Mouse (Mus musculus) hindbrain, embryonic 16.5 days (tissue): ENCODE measurements around the gene Myoz2. TPM values are rescaled to one million over a fixed set of nuclear protein-coding genes. Genes with fewer than 3 reads are reported as not detected.
A peak's percentile ranks its signal among the peaks of the same experiment; 100 is the strongest.

Experiments
- ATAC-seq: fragments of 200-750 bp; cut with Nextera tagmentation; 2 replicates; pipeline ENCODE4 v1.8.0; 2017; ENCODE audit warnings: moderate TSS enrichment, moderate library complexity
- H3K27ac ChIP-seq: fragments of 300-500 bp; sonication (generic); 2 replicates; pipeline ENCODE4 v1.5.1; 2014; ENCODE audit warnings: low read depth, mild to moderate bottlenecking, control low read depth, low read length, moderate library complexity
- H3K27me3 ChIP-seq: fragments of 300-500 bp; sonication (generic); replicated peaks from 2 replicates; pipeline ENCODE4 v1.6.1; 2014; ENCODE audit warnings: low read length; ENCODE audit not compliant: control insufficient read depth, insufficient read depth
- H3K36me3 ChIP-seq: fragments of 300-500 bp; sonication (generic); 2 replicates; pipeline ENCODE4 v1.6.1; 2014; ENCODE audit warnings: mild to moderate bottlenecking, low read length, moderate library complexity, mixed read lengths; ENCODE audit not compliant: control insufficient read depth, insufficient read depth
- H3K4me1 ChIP-seq: fragments of 300-500 bp; sonication (generic); 2 replicates; pipeline ENCODE4 v1.6.1; 2014; ENCODE audit warnings: low read depth, low read length; ENCODE audit not compliant: control insufficient read depth, insufficient read depth
- H3K4me2 ChIP-seq: fragments of 300-500 bp; sonication (generic); 2 replicates; pipeline ENCODE4 v1.6.1; 2014; ENCODE audit warnings: mild to moderate bottlenecking, low read length, control low read depth, moderate library complexity
- H3K4me3 ChIP-seq: fragments of 300-500 bp; sonication (generic); 2 replicates; pipeline ENCODE4 v1.5.1; 2014; ENCODE audit warnings: mild to moderate bottlenecking, low read length, control low read depth, moderate library complexity
- H3K9ac ChIP-seq: fragments of 300-500 bp; sonication (generic); 2 replicates; pipeline ENCODE4 v1.6.1; 2014; ENCODE audit warnings: low read depth, mild to moderate bottlenecking, control low read depth, low read length, moderate library complexity
- H3K9me3 ChIP-seq: fragments of 300-500 bp; sonication (generic); 2 replicates; pipeline ENCODE4 v1.6.1; 2014; ENCODE audit warnings: mild to moderate bottlenecking, low read length, moderate library complexity; ENCODE audit not compliant: control insufficient read depth
- WGBS: fragments of 180-500 bp; shearing (Covaris S2); extraction: QIAGEN DNeasy Blood & Tissue Kit; methylation state at CpG from one replicate; pipeline ENCODE4 v1.1.7; 2014; 5-methylcytosine and 5-hydroxymethylcytosine counted together
- polyA plus RNA-seq: library from polyadenylated mRNA; unstranded; fragments of >200 nt; fragmentation: Nextera tagmentation; extraction: Ambion mirVana; gene quantifications from 2 replicates; pipeline ENCODE4 v1.2.1, GENCODE M21; 2015

Gene Myoz2
- polyA plus RNA-seq, 1 experiment from 2014 or later = 0.13 TPM

DNA sequence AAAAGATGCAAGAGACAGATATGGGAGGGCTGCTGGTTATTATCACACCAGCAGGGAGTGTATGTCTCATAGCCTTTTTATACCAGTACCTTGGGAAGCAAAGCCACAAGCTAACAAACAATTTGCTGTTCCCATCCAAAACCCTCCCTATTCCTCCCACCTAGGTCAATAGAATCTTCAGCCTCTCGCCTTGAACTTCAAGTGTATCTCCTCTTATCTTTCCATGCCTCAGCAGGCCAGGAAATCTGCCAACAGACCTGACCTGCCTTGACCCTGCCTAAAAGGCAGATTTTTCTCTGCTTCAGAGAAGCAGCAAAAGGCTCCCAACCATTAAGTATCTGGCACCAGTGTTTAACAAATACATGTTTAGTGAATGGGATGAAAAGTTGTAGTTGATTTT, 48.4 kb downstream of the Myoz2 start:
- H3K4me1 ChIP-seq = 0 out of 2 replicates have a peak, but pooled peaks cover 2% of the 10 kb centered on the region
- no peak overlapping the region for H3K4me2 ChIP-seq
- 70% methylated on average over 1 of the region's 1 CpGs for WGBS
- H3K9me3 ChIP-seq = no peaks in the 10 kb centered on the region
- H3K9ac ChIP-seq = no peak overlapping the region
- H3K36me3 ChIP-seq = no peaks in the 10 kb centered on the region
- no peak overlapping the region for H3K27ac ChIP-seq
- no peak overlapping the region for H3K4me3 ChIP-seq
- no peak for ATAC-seq
- H3K27me3 ChIP-seq = no peaks in the 10 kb centered on the region

GRCm38 (mm10) chr3:122985183-122985944, 49.5 kb downstream of the Myoz2 start:
- H3K36me3 ChIP-seq = no peaks in the 10 kb centered on the region
- H3K4me2 ChIP-seq = peak overlapping the region; percentile 55
- no peak for ATAC-seq
- no peaks in the 10 kb centered on the region for H3K27me3 ChIP-seq
- peak overlapping the region; percentile 95 for H3K9ac ChIP-seq
- H3K27ac ChIP-seq = peak overlapping the region; percentile 96; the same call in 1 of the 2 replicates
- H3K9me3 ChIP-seq = no peaks in the 10 kb centered on the region
- H3K4me1 ChIP-seq = 0 out of 2 replicates have a peak, but pooled peaks cover 2% of the 10 kb centered on the region
- peak overlapping the region; percentile 93 for H3K4me3 ChIP-seq
- WGBS = 14% methylated on average over 13 of the region's 13 CpGs

- Histone ChIP-seq H3K27me3 (no peaks in the 10 kb centered on the region), H3K4me3 (peak within 1 kb of the TSS; percentile 93), H3K9me3 (no peaks in the 10 kb centered on the region), H3K4me1 (0 out of 2 replicates have a peak, but pooled peaks cover 2% of the 10 kb centered on the region), H3K4me2 (peak within 1 kb of the TSS; percentile 83), H3K27ac (peak within 1 kb of the TSS; percentile 96), H3K36me3 (no peaks in the 10 kb centered on the region), H3K9ac (peak within 1 kb of the TSS; percentile 95)
- WGBS = under 1% methylated on average over 83 of the region's 94 CpGs
- ATAC-seq = peak; percentile 98
Observed at GRCm38 (mm10) chr3:122984249-122985182, 50.3 kb downstream of the Myoz2 start, which contains the start of gene Usp53. TSS of gene Usp53 (minus strand) at chr3:122984510.

GRCm38 (mm10) chr3:122983849-122984248, 51.0 kb downstream of the Myoz2 start:
- H3K9me3 ChIP-seq = no peaks in the 10 kb centered on the region
- H3K4me1 ChIP-seq = 0 out of 2 replicates have a peak, but pooled peaks cover 2% of the 10 kb centered on the region
- under 1% methylated on average over 21 of the region's 30 CpGs for WGBS
- H3K4me2 ChIP-seq = peak overlapping the region; percentile 83
- H3K9ac ChIP-seq = peak overlapping the region; percentile 91
- peak; percentile 88; the same call in 1 of the 2 replicates for ATAC-seq
- peak overlapping the region; percentile 96 for H3K27ac ChIP-seq
- H3K4me3 ChIP-seq = peak overlapping the region; percentile 93
- H3K36me3 ChIP-seq = no peaks in the 10 kb centered on the region
- no peaks in the 10 kb centered on the region for H3K27me3 ChIP-seq

DNA sequence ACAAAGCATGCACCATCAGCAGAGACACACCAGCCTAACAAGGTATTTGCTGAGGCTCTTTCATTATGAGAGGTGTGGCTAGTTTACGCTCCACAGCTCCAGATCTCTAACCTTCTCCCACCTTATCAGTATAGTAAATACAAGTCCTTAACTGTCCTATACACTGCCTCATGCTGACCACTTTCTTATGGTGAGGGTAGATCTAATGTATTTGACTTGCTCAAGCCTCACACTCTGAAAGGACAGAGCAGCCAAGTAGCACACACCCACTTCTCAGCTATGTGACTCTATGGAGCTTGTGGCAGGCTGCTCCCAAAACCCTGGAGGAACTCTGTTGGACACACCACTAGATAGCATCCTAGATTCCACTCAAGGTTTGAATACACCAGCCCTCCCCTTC, 58.9 kb downstream of the Myoz2 start:
- Histone ChIP-seq H3K4me3 (no peak overlapping the region), H3K27me3 (no peaks in the 10 kb centered on the region), H3K36me3 (no peaks in the 10 kb centered on the region), H3K9ac (no peak overlapping the region), H3K9me3 (no peaks in the 10 kb centered on the region), H3K4me2 (no peak overlapping the region), H3K4me1 (no peaks in the 10 kb centered on the region), H3K27ac (no peak overlapping the region)
- 100% methylated on average over 1 of the region's 1 CpGs for WGBS
- ATAC-seq = no peak

DNA sequence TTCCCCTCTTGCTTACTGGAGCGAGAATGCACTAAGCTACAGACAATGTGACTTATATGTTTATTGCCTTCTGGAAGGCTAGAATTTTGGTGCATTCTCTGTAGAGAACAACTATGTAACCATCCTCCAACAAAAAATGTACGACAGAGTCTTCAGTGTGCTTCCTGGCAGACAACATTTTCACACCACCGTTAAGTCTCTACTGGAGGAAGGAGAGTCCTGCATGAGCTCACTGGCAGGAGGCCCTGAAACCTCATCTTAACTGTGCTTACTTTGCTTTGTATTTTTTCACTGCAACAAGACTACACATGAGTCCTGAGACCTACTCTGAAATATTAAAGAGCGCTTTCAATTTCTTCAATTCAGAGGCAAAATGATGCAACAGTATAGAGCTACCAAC, 59.5 kb downstream of the Myoz2 start:
- no peak overlapping the region for H3K27ac ChIP-seq
- no peak overlapping the region for H3K4me3 ChIP-seq
- H3K36me3 ChIP-seq = no peaks in the 10 kb centered on the region
- no peak for ATAC-seq
- 72% methylated on average over 4 of the region's 4 CpGs for WGBS
- no peaks in the 10 kb centered on the region for H3K4me1 ChIP-seq
- H3K9me3 ChIP-seq = no peaks in the 10 kb centered on the region
- H3K27me3 ChIP-seq = no peaks in the 10 kb centered on the region
- H3K9ac ChIP-seq = no peak overlapping the region
- no peak overlapping the region for H3K4me2 ChIP-seq

- no peaks in the 10 kb centered on the region for H3K9me3 ChIP-seq
- no peaks in the 10 kb centered on the region for H3K36me3 ChIP-seq
- H3K4me2 ChIP-seq = no peak overlapping the region
- no peaks in the 10 kb centered on the region for H3K4me1 ChIP-seq
- no peak for ATAC-seq
- no peak overlapping the region for H3K9ac ChIP-seq
- no peak overlapping the region for H3K4me3 ChIP-seq
- H3K27me3 ChIP-seq = no peaks in the 10 kb centered on the region
- H3K27ac ChIP-seq = no peak overlapping the region
- WGBS = 36% methylated on average over 3 of the region's 3 CpGs
Observed at GRCm38 (mm10) chr3:122974833-122975232, 60.0 kb downstream of the Myoz2 start.

DNA sequence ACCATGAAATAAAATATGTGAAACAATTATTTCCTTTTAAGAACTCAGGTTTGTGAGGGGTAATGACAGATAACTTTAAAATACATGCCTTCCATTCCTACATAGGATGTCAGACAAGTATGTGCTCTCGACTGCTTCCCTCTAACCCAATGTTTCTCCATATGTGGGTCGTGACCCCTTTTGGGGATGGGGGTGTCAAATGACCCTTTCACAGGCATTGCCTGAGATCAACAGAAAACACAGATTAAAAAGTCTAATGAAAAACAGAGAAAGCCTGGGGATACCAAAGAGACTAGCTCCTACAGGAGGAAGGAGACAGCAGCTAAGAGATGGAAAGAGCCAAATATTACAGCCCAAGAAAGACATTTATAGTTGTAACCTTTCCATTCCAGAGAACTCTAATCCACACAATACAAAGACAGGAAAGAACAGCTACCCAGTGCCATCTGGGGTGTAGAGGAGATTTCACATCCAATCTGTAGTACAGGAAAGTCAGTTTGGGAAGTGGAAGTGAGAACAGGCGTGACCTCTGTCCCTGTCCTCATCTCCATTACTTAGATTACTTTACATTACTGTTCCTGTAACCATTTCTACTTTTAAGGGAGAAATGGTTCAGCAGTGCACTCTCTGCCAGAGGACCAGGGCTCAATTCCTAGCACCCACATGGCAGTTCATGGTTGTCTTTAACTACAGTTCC, 62.5 kb downstream of the Myoz2 start:
- Histone ChIP-seq H3K27me3 (no peaks in the 10 kb centered on the region), H3K4me1 (no peaks in the 10 kb centered on the region), H3K4me3 (no peak overlapping the region), H3K27ac (no peak overlapping the region), H3K9ac (no peak overlapping the region), H3K4me2 (no peak overlapping the region), H3K9me3 (no peaks in the 10 kb centered on the region), H3K36me3 (peaks cover 5% of the 10 kb centered on the region; the same call in 1 of the 2 replicates)
- ATAC-seq = no peak
- WGBS = 80% methylated on average over 3 of the region's 3 CpGs
